Mouse (Mus musculus): ENCODE results near the gene Rps16.

The Rps16 gene

GRCm38 (mm10) chr7:28350155-28350883 is at the start of gene Rps16:
Gene Rps16, plus strand, starts transcription at chr7:28350652.
- DNase-seq (ENCODE audit: low read depth, low spot score): peak; percentile 98

GRCm38 (mm10) chr7:28301616-28302433 is 48.6 kb upstream of the Rps16 start, which contains the start of gene Dll3:
Gene Dll3, minus strand, starts transcription at chr7:28302238.
- no peak for DNase-seq (ENCODE audit: low read depth, low spot score)

GRCm38 (mm10) chr7:28305641-28306040 is 44.8 kb upstream of the Rps16 start:
- no peak for DNase-seq (ENCODE audit: low read depth, low spot score)

- no peak for DNase-seq (ENCODE audit: low read depth, low spot score)
Observed at GRCm38 (mm10) chr7:28306216-28306615, 44.2 kb upstream of the Rps16 start.

- DNase-seq (ENCODE audit: low read depth, low spot score): no peak
Observed at GRCm38 (mm10) chr7:28309737-28310136, 40.7 kb upstream of the Rps16 start.

GRCm38 (mm10) chr7:28311151-28311925 is 39.1 kb upstream of the Rps16 start:
- DNase-seq (ENCODE audit: low read depth, low spot score): peak; percentile 15

GRCm38 (mm10) chr7:28311926-28312543 is 38.4 kb upstream of the Rps16 start, which contains the start of gene Timm50:
Gene Timm50, minus strand, starts transcription at chr7:28312072.
- DNase-seq (ENCODE audit: low read depth, low spot score): peak; percentile 94

- no peak for DNase-seq (ENCODE audit: low read depth, low spot score)
Observed at GRCm38 (mm10) chr7:28318036-28318435, 32.4 kb upstream of the Rps16 start.

- no peak for DNase-seq (ENCODE audit: low read depth, low spot score)
Observed at GRCm38 (mm10) chr7:28318714-28319113, 31.7 kb upstream of the Rps16 start.

GRCm38 (mm10) chr7:28321974-28322720 is 28.3 kb upstream of the Rps16 start:
- no peak for DNase-seq (ENCODE audit: low read depth, low spot score)

- no peak for DNase-seq (ENCODE audit: low read depth, low spot score)
Observed at GRCm38 (mm10) chr7:28325293-28325692, 25.2 kb upstream of the Rps16 start.

GRCm38 (mm10) chr7:28326457-28326856 is 24.0 kb upstream of the Rps16 start:
- no peak for DNase-seq (ENCODE audit: low read depth, low spot score)

- DNase-seq (ENCODE audit: low read depth, low spot score): no peak
Observed at GRCm38 (mm10) chr7:28328260-28328659, 22.2 kb upstream of the Rps16 start.

- no peak for DNase-seq (ENCODE audit: low read depth, low spot score)
Observed at GRCm38 (mm10) chr7:28334534-28334933, 15.9 kb upstream of the Rps16 start.

GRCm38 (mm10) chr7:28335471-28335870 is 15.0 kb upstream of the Rps16 start:
- DNase-seq (ENCODE audit: low read depth, low spot score): no peak

GRCm38 (mm10) chr7:28338108-28338998 is 12.1 kb upstream of the Rps16 start, which contains the start of gene Supt5:
Gene Supt5, minus strand, starts transcription at chr7:28338746.
- peak; percentile 99 for DNase-seq (ENCODE audit: low read depth, low spot score)

GRCm38 (mm10) chr7:28339213-28339917 is 11.1 kb upstream of the Rps16 start:
- peak; percentile 76 for DNase-seq (ENCODE audit: low read depth, low spot score)

GRCm38 (mm10) chr7:28341381-28341780 is 9.1 kb upstream of the Rps16 start:
- DNase-seq (ENCODE audit: low read depth, low spot score): no peak

GRCm38 (mm10) chr7:28344637-28345036 is 5.8 kb upstream of the Rps16 start:
- peak; percentile 46 for DNase-seq (ENCODE audit: low read depth, low spot score)
